Mouse (Mus musculus) embryonic facial prominence, embryonic 14.5 days (tissue): ENCODE data around the gene Cxcl5. TPM values are rescaled to one million over a fixed set of nuclear protein-coding genes. Genes with fewer than 3 reads are reported as not detected.

ENCODE experiments used
- ATAC-seq: fragments of 200-750 bp; cut with Nextera tagmentation; 2 replicates; pipeline ENCODE4 v1.8.0; 2017; ENCODE audit warnings: low read depth, moderate number of reproducible peaks, moderate TSS enrichment
- DNase-seq: peaks from one replicate; pipeline ENCODE4 v3.0.0-alpha.2; 2015; ENCODE audit warnings: low spot score
- H3K27ac ChIP-seq: fragments of 300-500 bp; sonication (generic); replicated peaks from 2 replicates; pipeline ENCODE4 v1.5.1; 2014; ENCODE audit warnings: low read depth, mild to moderate bottlenecking, low read length, moderate library complexity
- H3K27me3 ChIP-seq: fragments of 300-500 bp; sonication (generic); replicated peaks from 2 replicates; pipeline ENCODE4 v1.6.1; 2014; ENCODE audit warnings: low read length; ENCODE audit not compliant: control insufficient read depth, insufficient read depth
- H3K36me3 ChIP-seq: fragments of 300-500 bp; sonication (generic); 2 replicates; pipeline ENCODE4 v1.6.1; 2014; ENCODE audit warnings: low read length, mixed read lengths; ENCODE audit not compliant: control insufficient read depth, insufficient read depth
- H3K4me1 ChIP-seq: fragments of 300-500 bp; sonication (generic); 2 replicates; pipeline ENCODE4 v1.6.1; 2014; ENCODE audit warnings: antibody characterized with exemption, low read length; ENCODE audit not compliant: control insufficient read depth, insufficient read depth
- H3K4me2 ChIP-seq: fragments of 300-500 bp; sonication (generic); 2 replicates; pipeline ENCODE4 v1.6.1; 2014; ENCODE audit warnings: low read depth, mild to moderate bottlenecking, low read length, moderate library complexity, mixed read lengths
- H3K4me3 ChIP-seq: fragments of 300-500 bp; sonication (generic); 2 replicates; pipeline ENCODE4 v1.5.1; 2014; ENCODE audit warnings: low read depth, mild to moderate bottlenecking, low read length
- H3K9ac ChIP-seq: fragments of 300-500 bp; sonication (generic); 2 replicates; pipeline ENCODE4 v1.6.1; 2014; ENCODE audit warnings: low read depth, mild to moderate bottlenecking, low read length, moderate library complexity, mixed read lengths
- H3K9me3 ChIP-seq: fragments of 300-500 bp; sonication (generic); 2 replicates; pipeline ENCODE4 v1.6.1; 2016; ENCODE audit warnings: low read length; ENCODE audit not compliant: control insufficient read depth
- WGBS: fragments of 180-500 bp; shearing (Covaris S2); extraction: QIAGEN DNeasy Blood & Tissue Kit; methylation state at CpG from one replicate; pipeline ENCODE4 v1.1.7; 2014; 5-methylcytosine and 5-hydroxymethylcytosine counted together
- polyA plus RNA-seq: library from polyadenylated mRNA; unstranded; fragments of >200 nt; fragmentation: Nextera tagmentation; extraction: Ambion mirVana; gene quantifications from 2 replicates; pipeline ENCODE4 v1.2.1, GENCODE M21; 2014

Cxcl5 gene
- polyA plus RNA-seq, 1 experiment from 2014 or later: 2.0 TPM

- Histone ChIP-seq H3K27me3 (no peaks in the 10 kb centered on the region; the same call in 1 of the 2 replicates), H3K4me3 (no peak within 1 kb of the TSS), H3K4me2 (no peak within 1 kb of the TSS), H3K9me3 (no peaks in the 10 kb centered on the region), H3K36me3 (no peaks in the 10 kb centered on the region), H3K4me1 (no peaks in the 10 kb centered on the region; the same call in 1 of the 2 replicates), H3K9ac (no peak within 1 kb of the TSS), H3K27ac (no peak within 1 kb of the TSS; the same call in 1 of the 2 replicates)
- ATAC-seq (no peak), DNase-seq (no peak)
- 84% methylated on average over 16 of the region's 16 CpGs for WGBS
These were observed 12.9 kb downstream of the Cxcl5 start, which contains the start of gene Pf4 for GRCm38 (mm10) chr5:90771880-90772653. Pf4 (plus strand) TSS chr5:90772435.

GRCm38 (mm10) chr5:90775562-90775961, 16.4 kb downstream of the Cxcl5 start:
- no peak for ATAC-seq
- Histone ChIP-seq H3K4me3 (no peak overlapping the region), H3K4me2 (no peak overlapping the region), H3K27ac (no peak overlapping the region), H3K4me1 (no peaks in the 10 kb centered on the region; the same call in 1 of the 2 replicates), H3K9ac (no peak overlapping the region), H3K27me3 (no peaks in the 10 kb centered on the region; the same call in 1 of the 2 replicates), H3K36me3 (no peaks in the 10 kb centered on the region), H3K9me3 (no peaks in the 10 kb centered on the region)
- 81% methylated on average over 5 of the region's 5 CpGs for WGBS
- DNase-seq: no peak

DNA sequence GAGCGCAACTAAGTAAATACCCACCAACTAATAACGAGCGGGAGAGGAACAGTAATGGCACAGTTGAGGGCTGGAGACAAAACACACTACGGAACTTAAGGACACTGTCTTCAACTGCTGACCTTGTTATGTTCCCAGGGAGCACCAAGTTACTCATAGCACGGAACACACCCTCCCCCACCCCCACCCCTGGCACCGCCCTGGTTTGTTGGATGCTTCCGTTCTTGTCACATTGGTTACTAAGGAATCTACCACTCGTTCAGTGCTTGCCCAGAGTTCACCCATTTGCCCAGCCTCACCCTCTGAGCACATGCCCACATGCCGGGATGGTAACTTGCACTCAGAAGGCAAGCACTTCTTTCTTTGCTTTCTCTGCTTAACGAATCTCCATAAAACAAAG, 18.5 kb downstream of the Cxcl5 start:
- Histone ChIP-seq H3K4me1 (no peaks in the 10 kb centered on the region; the same call in 1 of the 2 replicates), H3K27ac (no peak overlapping the region), H3K4me2 (no peak overlapping the region), H3K9ac (no peak overlapping the region), H3K36me3 (no peaks in the 10 kb centered on the region), H3K9me3 (no peaks in the 10 kb centered on the region), H3K4me3 (no peak overlapping the region), H3K27me3 (no peaks in the 10 kb centered on the region; the same call in 1 of the 2 replicates)
- DNase-seq (no peak), ATAC-seq (no peak)
- 85% methylated on average over 10 of the region's 10 CpGs for WGBS

DNA sequence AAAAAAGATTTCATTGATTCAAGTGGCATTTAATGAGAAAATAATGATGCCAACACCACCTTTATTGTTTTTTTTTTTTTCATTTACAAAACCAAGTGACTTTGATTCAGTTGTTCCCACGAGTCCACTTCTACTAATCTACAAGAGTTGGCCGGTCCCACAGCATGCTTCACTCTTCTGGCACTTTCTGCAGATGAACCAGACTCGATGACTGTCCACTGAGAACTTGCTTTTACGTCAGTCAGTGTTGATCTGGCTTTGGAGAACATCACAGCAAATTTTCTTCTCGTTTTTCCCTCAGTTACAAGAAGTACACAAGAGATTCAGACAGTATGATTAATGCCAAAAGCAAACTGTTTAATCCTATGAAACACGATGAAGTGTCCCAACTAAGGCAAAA, 19.7 kb downstream of the Cxcl5 start:
- Histone ChIP-seq H3K4me2 (no peak overlapping the region), H3K9ac (no peak overlapping the region), H3K4me3 (no peak overlapping the region), H3K9me3 (no peaks in the 10 kb centered on the region), H3K4me1 (no peaks in the 10 kb centered on the region; the same call in 1 of the 2 replicates), H3K27ac (no peak overlapping the region), H3K36me3 (no peaks in the 10 kb centered on the region), H3K27me3 (no peaks in the 10 kb centered on the region; the same call in 1 of the 2 replicates)
- ATAC-seq (no peak), DNase-seq (no peak)
- WGBS: 80% methylated on average over 6 of the region's 6 CpGs

GRCm38 (mm10) chr5:90783697-90784096, 24.5 kb downstream of the Cxcl5 start:
- no peak for ATAC-seq
- H3K9me3 ChIP-seq: no peaks in the 10 kb centered on the region
- WGBS: 78% methylated on average over 3 of the region's 3 CpGs
- no peak overlapping the region for H3K4me2 ChIP-seq
- H3K4me1 ChIP-seq: no peaks in the 10 kb centered on the region
- no peak for DNase-seq
- H3K36me3 ChIP-seq: no peaks in the 10 kb centered on the region
- H3K9ac ChIP-seq: no peak overlapping the region
- no peak overlapping the region for H3K27ac ChIP-seq
- H3K27me3 ChIP-seq: no peaks in the 10 kb centered on the region
- H3K4me3 ChIP-seq: no peak overlapping the region

GRCm38 (mm10) chr5:90785659-90786588, 26.8 kb downstream of the Cxcl5 start, which contains the start of gene Cxcl3:
Cxcl3 (plus strand) TSS chr5:90786103.
- 18% methylated on average over 19 of the region's 26 CpGs for WGBS
- Histone ChIP-seq H3K9me3 (no peaks in the 10 kb centered on the region), H3K4me1 (no peaks in the 10 kb centered on the region; the same call in 1 of the 2 replicates), H3K9ac (no peak within 1 kb of the TSS), H3K4me3 (peak within 1 kb of the TSS; percentile 24), H3K4me2 (peak within 1 kb of the TSS; percentile 60), H3K27me3 (no peaks in the 10 kb centered on the region), H3K27ac (no peak within 1 kb of the TSS), H3K36me3 (no peaks in the 10 kb centered on the region)
- ATAC-seq: peak; percentile 84
- peak; percentile 54 for DNase-seq

DNA sequence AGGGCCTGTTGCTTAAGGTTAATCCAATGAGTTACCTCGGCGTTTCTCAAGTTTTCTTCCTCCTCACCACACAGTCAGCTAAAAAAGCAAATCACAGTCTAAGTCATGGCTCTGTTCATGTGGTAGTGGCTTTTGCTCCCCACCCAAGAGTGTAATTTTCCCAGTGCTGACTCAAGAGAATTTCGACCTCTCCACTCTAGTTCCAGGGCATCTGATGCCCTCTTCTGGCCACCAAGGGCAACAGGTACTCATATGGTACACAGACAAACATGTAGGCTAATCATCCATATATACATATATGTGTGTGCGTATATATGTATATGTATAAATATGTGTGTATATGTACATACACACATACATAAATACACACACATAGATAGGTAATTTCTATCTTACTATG, 29.0 kb downstream of the Cxcl5 start:
- ATAC-seq (no peak), DNase-seq (no peak)
- H3K27me3 ChIP-seq: no peaks in the 10 kb centered on the region
- H3K9ac ChIP-seq: no peak overlapping the region
- H3K9me3 ChIP-seq: no peaks in the 10 kb centered on the region
- no peaks in the 10 kb centered on the region for H3K36me3 ChIP-seq
- H3K27ac ChIP-seq: no peak overlapping the region
- no peak overlapping the region for H3K4me2 ChIP-seq
- H3K4me3 ChIP-seq: no peak overlapping the region
- WGBS: 67% methylated on average over 4 of the region's 4 CpGs
- H3K4me1 ChIP-seq: no peaks in the 10 kb centered on the region; the same call in 1 of the 2 replicates

- 70% methylated on average over 11 of the region's 11 CpGs for WGBS
- Histone ChIP-seq H3K27ac (no peak overlapping the region), H3K9me3 (no peaks in the 10 kb centered on the region), H3K36me3 (no peaks in the 10 kb centered on the region), H3K27me3 (no peaks in the 10 kb centered on the region), H3K4me1 (no peaks in the 10 kb centered on the region; the same call in 1 of the 2 replicates), H3K4me3 (no peak overlapping the region), H3K4me2 (no peak overlapping the region), H3K9ac (no peak overlapping the region)
- no peak for DNase-seq
- no peak for ATAC-seq
These were observed 30.3 kb downstream of the Cxcl5 start for GRCm38 (mm10) chr5:90789306-90790073.
